Mouse (Mus musculus) forebrain, embryonic 14.5 days (tissue): ENCODE measurements at regions not wholly inside any gene's neighbourhood (a gene's known extent, or its start where the extent isn't known, plus 50 kb on each side); places are given as distances from the start of the nearest gene placed in this dataset.
A peak's percentile ranks its signal among the peaks of the same experiment; 100 is the strongest.

ENCODE experiments used
- ATAC-seq: fragments of 200-750 bp; cut with Nextera tagmentation; 2 replicates; pipeline ENCODE4 v1.8.0; 2017; ENCODE audit warnings: mild to moderate bottlenecking, moderate library complexity
- DNase-seq: peaks from one replicate; pipeline ENCODE4 v3.0.0-alpha.2; 2015; ENCODE audit warnings: low spot score
- H3K27ac ChIP-seq: fragments of 300-500 bp; sonication (generic); 2 replicates; pipeline ENCODE4 v1.5.1; 2014; ENCODE audit warnings: low read depth, mild to moderate bottlenecking, control low read depth, low read length, moderate library complexity
- H3K27me3 ChIP-seq: fragments of 300-500 bp; sonication (generic); replicated peaks from 2 replicates; pipeline ENCODE4 v1.6.1; 2014; ENCODE audit warnings: low read length, control low read depth, mixed read lengths; ENCODE audit not compliant: control insufficient read depth, insufficient read depth
- H3K36me3 ChIP-seq: fragments of 300-500 bp; sonication (generic); 2 replicates; pipeline ENCODE4 v1.6.1; 2014; ENCODE audit warnings: low read length, control low read depth; ENCODE audit not compliant: control insufficient read depth, insufficient read depth
- H3K4me1 ChIP-seq: fragments of 300-500 bp; sonication (generic); 2 replicates; pipeline ENCODE4 v1.6.1; 2014; ENCODE audit warnings: antibody characterized with exemption, low read length, control low read depth; ENCODE audit not compliant: control insufficient read depth, insufficient read depth
- H3K4me2 ChIP-seq: fragments of 300-500 bp; sonication (generic); 2 replicates; pipeline ENCODE4 v1.6.1; 2014; ENCODE audit warnings: mild to moderate bottlenecking, control low read depth, low read length
- H3K4me3 ChIP-seq: fragments of 300-500 bp; sonication (generic); 2 replicates; pipeline ENCODE4 v1.5.1; 2014; ENCODE audit warnings: low read depth, low read length, control low read depth
- H3K9ac ChIP-seq: fragments of 300-500 bp; sonication (generic); 2 replicates; pipeline ENCODE4 v1.6.1; 2014; ENCODE audit warnings: mild to moderate bottlenecking, low read length, control low read depth, moderate library complexity
- H3K9me3 ChIP-seq: fragments of 300-500 bp; sonication (generic); replicated peaks from 2 replicates; pipeline ENCODE4 v1.6.1; 2016; ENCODE audit warnings: low read length, control low read depth, mixed read lengths; ENCODE audit not compliant: control insufficient read depth
- WGBS: fragments of 180-500 bp; shearing (Covaris S2); extraction: QIAGEN DNeasy Blood & Tissue Kit; methylation state at CpG from one replicate; pipeline ENCODE4 v1.1.7; 2014; 5-methylcytosine and 5-hydroxymethylcytosine counted together

DNA sequence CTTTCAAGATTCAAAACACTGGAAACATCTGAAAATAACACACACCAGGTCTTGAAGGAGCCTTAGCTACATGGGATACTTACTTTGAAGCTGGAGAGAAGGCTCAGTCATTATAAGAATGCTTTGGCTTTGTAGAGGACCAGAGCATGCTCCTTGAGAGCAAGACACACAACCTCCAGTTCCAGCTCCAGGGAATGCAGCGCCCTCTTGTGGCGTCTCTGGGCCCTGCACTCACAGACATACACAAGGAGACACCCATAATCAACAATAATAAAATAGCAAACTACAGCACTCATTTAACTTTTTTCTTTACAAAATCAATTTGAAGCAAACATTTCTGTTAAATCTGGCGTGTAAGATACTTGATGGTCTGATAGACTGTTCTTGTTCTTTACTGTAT, 413.2 kb upstream of the Nox3 start:
- Histone ChIP-seq H3K9me3 (no peaks in the 10 kb centered on the region), H3K9ac (no peak overlapping the region), H3K27me3 (no peaks in the 10 kb centered on the region), H3K4me1 (no peaks in the 10 kb centered on the region), H3K36me3 (no peaks in the 10 kb centered on the region), H3K4me3 (no peak overlapping the region), H3K27ac (no peak overlapping the region), H3K4me2 (no peak overlapping the region)
- DNase-seq (no peak), ATAC-seq (no peak)
- 57% methylated on average over 3 of the region's 3 CpGs for WGBS

DNA sequence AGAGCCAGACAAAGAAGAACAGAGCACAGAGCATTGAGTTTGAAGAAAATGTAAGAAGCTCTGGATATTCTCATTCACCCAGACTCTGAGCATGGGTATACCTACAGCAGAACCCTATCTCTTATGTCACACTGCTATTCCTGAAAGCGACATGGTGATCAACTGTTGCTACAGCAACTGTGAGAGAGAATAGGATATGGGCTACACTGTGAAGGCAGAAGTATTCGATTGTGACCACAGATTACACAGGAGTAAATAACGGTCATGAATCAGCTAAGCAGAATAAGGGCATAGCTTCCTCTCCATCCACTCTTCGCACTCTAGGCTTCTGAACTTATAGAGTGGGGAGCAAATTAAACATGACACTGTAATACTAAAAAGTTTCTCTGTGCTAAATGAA, 417.0 kb upstream of the Nox3 start:
- Histone ChIP-seq H3K4me1 (no peaks in the 10 kb centered on the region), H3K4me3 (no peak overlapping the region), H3K4me2 (no peak overlapping the region), H3K36me3 (no peaks in the 10 kb centered on the region), H3K27ac (no peak overlapping the region), H3K27me3 (no peaks in the 10 kb centered on the region), H3K9ac (no peak overlapping the region), H3K9me3 (no peaks in the 10 kb centered on the region)
- DNase-seq (no peak), ATAC-seq (no peak)
- WGBS = 91% methylated on average over 4 of the region's 4 CpGs

DNA sequence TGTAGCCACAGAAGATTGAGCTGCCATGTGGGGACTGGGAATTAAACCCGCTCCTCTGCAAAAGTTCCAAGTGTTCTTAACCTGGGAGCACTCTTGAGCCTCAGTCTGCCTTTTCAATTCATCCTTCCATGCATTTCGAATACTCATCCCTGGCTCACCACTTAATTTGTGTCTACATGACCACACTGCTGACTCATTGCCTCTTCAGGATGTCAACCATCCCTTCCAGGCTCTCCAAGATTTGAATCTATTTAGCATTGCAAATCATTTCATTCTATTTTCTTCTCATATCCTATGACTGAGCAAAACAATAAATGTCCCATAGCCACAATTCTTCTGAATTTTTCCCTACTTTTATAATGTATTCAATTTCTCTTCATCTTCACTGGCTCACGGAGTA, 420.4 kb upstream of the Nox3 start:
- no peaks in the 10 kb centered on the region for H3K36me3 ChIP-seq
- H3K27ac ChIP-seq = no peak overlapping the region
- no peaks in the 10 kb centered on the region for H3K27me3 ChIP-seq
- no peak overlapping the region for H3K9ac ChIP-seq
- ATAC-seq (no peak), DNase-seq (no peak)
- H3K4me1 ChIP-seq = no peaks in the 10 kb centered on the region
- no peak overlapping the region for H3K4me2 ChIP-seq
- H3K4me3 ChIP-seq = no peak overlapping the region
- no peaks in the 10 kb centered on the region for H3K9me3 ChIP-seq
- 87% methylated on average over 3 of the region's 3 CpGs for WGBS

DNA sequence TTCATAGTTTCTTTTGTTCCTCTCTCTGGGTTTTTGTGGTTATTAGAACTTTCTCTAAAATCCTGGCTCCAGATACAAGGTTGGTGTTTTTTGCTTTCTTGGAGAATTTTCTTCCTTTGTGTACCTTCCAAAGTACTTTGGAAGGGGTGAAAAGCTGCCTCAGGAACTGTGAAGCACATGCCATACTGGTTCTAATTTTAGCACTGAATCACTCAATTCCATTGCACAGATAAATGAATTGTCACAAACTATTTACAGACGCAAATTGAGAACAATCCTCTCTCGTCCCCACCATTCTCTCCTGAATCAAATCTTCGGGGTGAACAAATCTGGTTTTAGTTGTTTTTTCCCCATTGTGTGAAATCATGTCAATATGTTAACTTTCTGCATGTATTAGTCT, 437.6 kb upstream of the Nox3 start:
- H3K4me3 ChIP-seq = no peak overlapping the region
- H3K9ac ChIP-seq = no peak overlapping the region
- WGBS = 58% methylated on average over 3 of the region's 3 CpGs
- no peak for ATAC-seq
- H3K27me3 ChIP-seq = no peaks in the 10 kb centered on the region
- H3K27ac ChIP-seq = no peak overlapping the region
- no peak for DNase-seq
- H3K36me3 ChIP-seq = no peaks in the 10 kb centered on the region
- no peak overlapping the region for H3K4me2 ChIP-seq
- H3K4me1 ChIP-seq = no peaks in the 10 kb centered on the region
- no peaks in the 10 kb centered on the region for H3K9me3 ChIP-seq

DNA sequence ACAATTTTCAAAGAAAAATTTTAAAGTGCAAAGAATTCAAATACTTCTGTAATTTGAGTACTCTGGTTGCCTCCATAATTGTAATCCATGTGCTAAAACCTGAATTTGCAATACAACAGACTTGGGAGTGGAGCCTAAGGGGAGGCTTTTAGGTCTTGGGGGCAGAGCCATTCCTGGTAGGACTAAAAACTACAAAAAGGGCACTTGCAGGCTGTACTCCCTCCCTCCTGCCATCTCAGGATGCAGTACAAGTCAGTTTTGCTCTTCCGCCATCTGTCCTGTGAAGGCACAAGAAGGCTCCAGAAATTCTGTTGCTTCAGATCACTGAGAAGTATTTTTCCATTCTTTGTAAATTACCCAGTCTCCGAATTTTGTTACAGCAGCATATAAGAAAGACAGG, 467.4 kb upstream of the Nox3 start:
- H3K9me3 ChIP-seq = no peaks in the 10 kb centered on the region
- no peaks in the 10 kb centered on the region for H3K27me3 ChIP-seq
- H3K4me1 ChIP-seq = no peaks in the 10 kb centered on the region
- no peak overlapping the region for H3K27ac ChIP-seq
- no peak overlapping the region for H3K4me3 ChIP-seq
- no peak overlapping the region for H3K9ac ChIP-seq
- no peaks in the 10 kb centered on the region for H3K36me3 ChIP-seq
- DNase-seq (no peak), ATAC-seq (no peak)
- WGBS = 86% methylated on average over 2 of the region's 2 CpGs
- no peak overlapping the region for H3K4me2 ChIP-seq

DNA sequence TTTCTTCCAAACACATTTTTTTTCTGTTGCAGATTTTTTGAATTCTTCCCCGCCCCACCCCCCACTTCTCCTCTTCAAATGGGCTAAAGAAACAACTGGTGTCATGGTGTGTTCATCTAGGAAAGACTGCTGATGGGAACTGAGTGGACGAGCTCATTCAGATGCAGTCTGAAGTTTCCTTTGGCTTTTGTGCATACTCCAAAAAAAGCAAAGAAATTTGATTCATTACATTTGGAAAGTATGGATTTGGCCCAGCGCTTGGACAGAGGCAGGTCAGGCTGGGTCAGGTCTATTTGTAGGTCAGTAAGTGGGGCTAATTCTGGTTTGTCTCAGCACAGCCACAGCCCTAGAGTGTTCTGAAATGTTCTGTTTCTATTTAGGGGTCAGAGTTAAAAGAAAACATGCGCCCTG, 477.9 kb upstream of the Nox3 start:
- no peaks in the 10 kb centered on the region for H3K9me3 ChIP-seq
- H3K4me3 ChIP-seq = no peak overlapping the region
- peaks cover 13% of the 10 kb centered on the region for H3K4me1 ChIP-seq
- H3K4me2 ChIP-seq = no peak overlapping the region
- DNase-seq (no peak), ATAC-seq (no peak)
- no peak overlapping the region for H3K27ac ChIP-seq
- 0 out of 2 replicates have a peak, but pooled peaks cover 2% of the 10 kb centered on the region for H3K27me3 ChIP-seq
- H3K36me3 ChIP-seq = no peaks in the 10 kb centered on the region
- no peak overlapping the region for H3K9ac ChIP-seq
- 70% methylated on average over 4 of the region's 4 CpGs for WGBS

DNA sequence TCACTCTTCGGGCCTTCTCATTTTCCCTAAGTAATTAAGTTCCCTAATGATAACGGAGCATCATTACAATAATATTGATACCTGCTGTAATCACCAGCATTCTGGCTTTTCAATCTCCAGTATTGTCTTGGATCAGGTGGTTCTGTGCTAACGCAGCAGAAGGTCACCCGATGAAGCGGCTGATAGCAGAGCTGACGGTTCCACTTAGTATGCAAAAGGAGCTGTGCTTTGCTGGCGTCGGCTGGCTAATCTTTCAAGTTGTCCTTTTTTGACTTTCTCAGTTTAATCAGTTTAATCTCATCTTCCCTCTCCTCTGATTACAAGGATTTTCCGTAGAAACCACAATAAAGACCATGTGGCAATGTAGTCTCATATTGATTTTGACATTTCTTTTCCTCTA, 478.9 kb upstream of the Nox3 start:
- Histone ChIP-seq H3K4me3 (no peak overlapping the region), H3K4me2 (no peak overlapping the region), H3K27me3 (0 out of 2 replicates have a peak, but pooled peaks cover 2% of the 10 kb centered on the region), H3K4me1 (peaks cover 13% of the 10 kb centered on the region), H3K27ac (no peak overlapping the region), H3K9ac (no peak overlapping the region), H3K36me3 (no peaks in the 10 kb centered on the region), H3K9me3 (no peaks in the 10 kb centered on the region)
- WGBS = 68% methylated on average over 9 of the region's 9 CpGs
- DNase-seq (no peak), ATAC-seq (no peak)

DNA sequence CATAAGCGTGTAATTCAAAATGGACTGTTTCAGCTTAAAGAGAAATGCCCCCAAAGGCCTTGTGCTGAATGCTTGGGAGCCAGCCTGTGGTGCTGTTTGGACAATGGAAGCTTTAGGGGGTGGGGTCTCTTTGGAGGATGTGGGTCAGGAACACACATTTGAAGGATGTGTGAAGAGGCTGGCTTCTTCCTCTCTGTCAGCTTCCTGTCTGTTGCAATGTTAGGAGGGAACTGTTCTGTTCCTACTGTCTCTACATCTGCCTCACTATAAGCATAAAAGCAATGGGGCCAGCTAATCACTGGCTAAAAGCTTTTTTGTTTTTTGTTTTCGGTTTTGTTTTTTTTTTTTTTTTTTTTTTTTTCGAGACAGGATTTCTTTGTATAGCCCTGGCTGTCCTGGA, 480.5 kb upstream of the Nox3 start:
- no peak for ATAC-seq

DNA sequence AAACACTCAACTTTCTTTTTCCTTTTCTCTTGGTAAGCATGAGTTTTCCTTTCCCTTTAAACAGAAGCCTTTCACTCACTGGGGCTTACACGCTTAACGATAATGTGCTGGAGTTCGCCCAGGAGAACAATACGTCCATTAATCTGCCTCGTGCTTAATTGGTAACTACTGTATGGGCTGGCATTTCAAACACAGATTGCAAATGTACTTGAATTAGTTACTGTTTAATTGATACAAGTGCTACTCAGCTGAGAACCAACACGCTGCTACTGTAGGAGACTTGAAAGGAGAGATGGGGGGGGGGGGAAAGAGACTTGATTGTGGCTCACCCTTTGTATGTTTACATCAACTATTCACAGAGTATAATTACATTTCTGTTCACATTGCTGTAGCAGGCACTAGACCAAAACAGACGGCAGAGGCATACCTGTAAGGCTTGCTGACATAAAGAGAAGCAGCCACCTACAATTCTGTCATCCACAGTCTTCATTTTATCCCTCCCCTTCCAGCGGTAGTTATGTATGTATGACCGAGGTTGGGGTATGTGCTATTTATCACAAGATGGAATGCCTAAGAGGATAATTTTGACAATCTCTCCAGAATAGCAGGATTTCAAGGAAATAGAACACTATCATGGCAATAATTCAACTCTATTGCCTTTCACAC, 481.6 kb upstream of the Nox3 start:
- no peaks in the 10 kb centered on the region for H3K36me3 ChIP-seq
- H3K4me2 ChIP-seq = peak overlapping the region; percentile 26; the same call in 1 of the 2 replicates
- no peaks in the 10 kb centered on the region for H3K9me3 ChIP-seq
- 0 out of 2 replicates have a peak, but pooled peaks cover 2% of the 10 kb centered on the region for H3K27me3 ChIP-seq
- WGBS = 3% methylated on average over 9 of the region's 9 CpGs
- no peak overlapping the region for H3K27ac ChIP-seq
- DNase-seq = peak; percentile 92
- no peak overlapping the region for H3K4me3 ChIP-seq
- ATAC-seq = peak; percentile 94
- no peak overlapping the region for H3K9ac ChIP-seq
- peaks cover 13% of the 10 kb centered on the region for H3K4me1 ChIP-seq

More for the DNA sequence above, 480.5 kb upstream of the Nox3 start:
- H3K9ac ChIP-seq = no peak overlapping the region
- no peaks in the 10 kb centered on the region for H3K36me3 ChIP-seq
- 0 out of 2 replicates have a peak, but pooled peaks cover 2% of the 10 kb centered on the region for H3K27me3 ChIP-seq
- no peak overlapping the region for H3K27ac ChIP-seq
- peaks cover 13% of the 10 kb centered on the region for H3K4me1 ChIP-seq
- H3K4me2 ChIP-seq = no peak overlapping the region
- H3K4me3 ChIP-seq = no peak overlapping the region
- H3K9me3 ChIP-seq = no peaks in the 10 kb centered on the region
- DNase-seq = no peak
- WGBS = 62% methylated on average over 2 of the region's 3 CpGs
